Mouse (Mus musculus) CH12.LX (cell line): ENCODE measurements at regions not wholly inside any gene's neighbourhood (a gene's known extent, or its start where the extent isn't known, plus 50 kb on each side); places are given as distances from the start of the nearest gene placed in this dataset.

Experiments used
- DNase-seq: peaks from one replicate; pipeline ENCODE4 v3.0.0-alpha.2; 2013; ENCODE audit errors: extremely low read depth
- H3K27ac ChIP-seq: 2 replicates; pipeline ENCODE4 v1.5.1; 2012; ENCODE audit warnings: low read depth, mild to moderate bottlenecking, control low read depth, moderate library complexity; ENCODE audit not compliant: insufficient read depth
- H3K27me3 ChIP-seq: replicated peaks from 2 replicates; pipeline ENCODE3; 2012; ENCODE audit warnings: inconsistent platforms
- H3K36me3 ChIP-seq, 2 experiments: replicated peaks in 1 of 2; 2 replicates each; pipeline versions ENCODE3 to v1.6.1; 2012; ENCODE audit warnings: inconsistent platforms in 1 of 2, low read length in 1 of 2, mild to moderate bottlenecking in 1 of 2, mixed read lengths in 1 of 2, moderate library complexity in 1 of 2; ENCODE audit not compliant: control insufficient read depth in 1 of 2, insufficient read depth in 1 of 2
- H3K4me1 ChIP-seq, 2 experiments: 2 replicates each; pipeline ENCODE4 v1.6.1; 2012; ENCODE audit warnings: inconsistent platforms in 1 of 2, moderate library complexity in 1 of 2; ENCODE audit not compliant: insufficient read depth in 2 of 2, control insufficient read depth in 1 of 2
- H3K4me2 ChIP-seq: 2 replicates; pipeline ENCODE4 v1.6.1; 2012; ENCODE audit warnings: low read depth, mild to moderate bottlenecking, control low read depth; ENCODE audit not compliant: poor library complexity, insufficient read depth, severe bottlenecking
- H3K4me3 ChIP-seq, 3 experiments: fragments of 150-350 bp in 1 of 3; sonication (generic) in 1 of 3; replicated peaks in 1 of 3; 2 replicates each; pipeline versions ENCODE3 to v1.5.1; 2011 to 2012; ENCODE audit warnings: low read depth in 2 of 3, low read length in 2 of 3, mild to moderate bottlenecking in 2 of 3, moderate library complexity in 2 of 3, control low read depth in 1 of 3, improper control_type of control experiment in 1 of 3, inconsistent platforms in 1 of 3, mixed read lengths in 1 of 3; ENCODE audit not compliant: poor library complexity in 1 of 3
- H3K79me2 ChIP-seq: replicated peaks from 2 replicates; pipeline ENCODE4 v1.6.1; 2012; ENCODE audit warnings: mild to moderate bottlenecking, moderate library complexity; ENCODE audit not compliant: control insufficient read depth, poor library complexity, insufficient read depth, severe bottlenecking; ENCODE audit errors: extremely low read depth
- H3K9ac ChIP-seq: 2 replicates; pipeline ENCODE4 v1.6.1; 2012; ENCODE audit warnings: low read depth, mild to moderate bottlenecking, control low read depth, moderate library complexity; ENCODE audit not compliant: insufficient read depth
- H3K9me3 ChIP-seq: replicated peaks from 2 replicates; pipeline ENCODE3; 2012; ENCODE audit warnings: low read length, inconsistent platforms, mixed read lengths
- CHD2 ChIP-seq: IDR thresholded peaks from 2 replicates; pipeline ENCODE4 v1.6.1; 2011; ENCODE audit warnings: low read length, improper control_type of control experiment
- E2F4 ChIP-seq: IDR thresholded peaks from 2 replicates; pipeline ENCODE4 v1.6.1; 2011; ENCODE audit warnings: low read depth, low read length, improper control_type of control experiment; ENCODE audit not compliant: insufficient replicate concordance
- EP300 ChIP-seq: IDR thresholded peaks from 2 replicates; pipeline ENCODE4 v1.6.1; 2011; ENCODE audit warnings: low read length, improper control_type of control experiment
- GABPA ChIP-seq: IDR thresholded peaks from 2 replicates; pipeline ENCODE4 v1.6.1; 2012; ENCODE audit warnings: low read depth, low read length, improper control_type of control experiment, inconsistent platforms; ENCODE audit not compliant: insufficient replicate concordance
- JUND ChIP-seq: conservative IDR thresholded peaks from 2 replicates; pipeline ENCODE4 v1.6.1; 2011; ENCODE audit warnings: low read depth, low read length, improper control_type of control experiment
- KAT2A ChIP-seq: IDR thresholded peaks from 2 replicates; pipeline ENCODE4 v1.6.1; 2012; ENCODE audit warnings: low read length, improper control_type of control experiment, inconsistent platforms; ENCODE audit not compliant: insufficient replicate concordance
- MAZ ChIP-seq: IDR thresholded peaks from 2 replicates; pipeline ENCODE4 v1.6.1; 2012; ENCODE audit warnings: low read depth, mild to moderate bottlenecking, inconsistent platforms, low read length, improper control_type of control experiment, moderate library complexity
- MXI1 ChIP-seq: IDR thresholded peaks from 2 replicates; pipeline ENCODE4 v1.6.1; 2011; ENCODE audit warnings: mild to moderate bottlenecking, low read depth, low read length, improper control_type of control experiment
- MYC ChIP-seq: IDR thresholded peaks from 2 replicates; pipeline ENCODE4 v1.6.1; 2011; ENCODE audit warnings: low read depth, mild to moderate bottlenecking, improper control_type of control experiment, low read length
- NELFE ChIP-seq: IDR thresholded peaks from 2 replicates; pipeline ENCODE4 v1.6.1; 2011; ENCODE audit warnings: low read depth, low read length, improper control_type of control experiment
- NRF1 ChIP-seq: IDR thresholded peaks from 2 replicates; pipeline ENCODE4 v1.6.1; 2014; ENCODE audit warnings: low read depth, mild to moderate bottlenecking, inconsistent platforms, low read length, improper control_type of control experiment, moderate library complexity
- RAD21 ChIP-seq: IDR thresholded peaks from 2 replicates; pipeline ENCODE4 v1.6.1; 2011; ENCODE audit warnings: low read depth, mild to moderate bottlenecking, low read length, improper control_type of control experiment, moderate library complexity
- SIN3A ChIP-seq: IDR thresholded peaks from 2 replicates; pipeline ENCODE4 v1.6.1; 2012; ENCODE audit warnings: low read length, improper control_type of control experiment, inconsistent platforms
- SMC3 ChIP-seq: IDR thresholded peaks from 2 replicates; pipeline ENCODE4 v1.6.1; 2011; ENCODE audit warnings: low read depth, low read length, improper control_type of control experiment
- TCF12 ChIP-seq: IDR thresholded peaks from 2 replicates; pipeline ENCODE4 v1.6.1; 2014; ENCODE audit warnings: low read depth, mild to moderate bottlenecking, inconsistent platforms, low read length, improper control_type of control experiment
- UBTF ChIP-seq: IDR thresholded peaks from 2 replicates; pipeline ENCODE4 v1.6.1; 2012; ENCODE audit warnings: low read depth, mild to moderate bottlenecking, inconsistent platforms, low read length, improper control_type of control experiment, moderate library complexity
- ZKSCAN1 ChIP-seq: IDR thresholded peaks from 2 replicates; pipeline ENCODE4 v1.6.1; 2012; ENCODE audit warnings: low read depth, inconsistent platforms, low read length, improper control_type of control experiment, borderline replicate concordance
- dilution Hi-C: fragments of 300-500 bp; cut with MboI; formaldehyde crosslinking; loops from 2 replicates; pipeline ENCODE4 v1.14.3; 2020; ENCODE audit warnings: low sequenced_read_pairs; ENCODE audit not compliant: extremely low pct_unique_long_range_greater_than_20kb, extremely low pct_ligation_motif_present
- in situ Hi-C: fragments of 300-500 bp; cut with MboI; formaldehyde crosslinking; loops from 3 replicates; pipeline ENCODE4 v1.14.3; 2019; ENCODE audit warnings: low sequenced_read_pairs, low pct_ligation_motif_present, low pct_unique_long_range_greater_than_20kb, mixed read lengths

DNA sequence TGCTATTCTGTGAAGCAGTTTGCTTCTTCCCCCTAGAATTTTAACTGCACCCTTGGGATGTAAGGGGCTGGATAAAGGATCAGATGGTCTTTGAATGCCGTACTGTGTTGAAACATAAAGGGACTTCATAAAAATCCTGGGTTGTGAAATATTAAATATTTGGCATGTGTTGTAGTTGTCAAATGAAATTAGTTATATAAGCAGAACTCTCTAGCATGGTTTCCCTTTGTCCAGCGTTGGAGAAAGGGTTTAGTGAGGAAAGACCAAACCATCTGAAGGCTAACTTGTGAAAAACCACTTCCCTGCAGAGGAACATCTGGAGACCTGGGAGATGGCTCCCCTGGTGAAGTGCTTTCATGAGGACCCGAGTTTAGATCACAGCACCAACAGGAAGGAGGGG is 319.6 kb downstream of the Slc30a10 start:
- H3K27ac ChIP-seq, result no peak overlapping the region
- in situ Hi-C loops (no loop called here), dilution Hi-C loops (no loop called here)
- no peak overlapping the region for H3K9ac ChIP-seq
- H3K36me3 ChIP-seq, result no peaks in the 10 kb centered on the region
- no peaks in the 10 kb centered on the region for H3K27me3 ChIP-seq
- H3K79me2 ChIP-seq, result no peaks in the 10 kb centered on the region
- H3K4me3 ChIP-seq, result no peak overlapping the region
- H3K4me2 ChIP-seq, result no peak overlapping the region
- TF ChIP-seq SMC3, result no peak
- no peaks in the 10 kb centered on the region for H3K4me1 ChIP-seq
- H3K9me3 ChIP-seq, result peaks cover 25% of the 10 kb centered on the region
- no peak for DNase-seq

- no peak for DNase-seq
- no peaks in the 10 kb centered on the region for H3K27me3 ChIP-seq
- dilution Hi-C loops, result no loop called here
- no peaks in the 10 kb centered on the region for H3K79me2 ChIP-seq
- no peaks in the 10 kb centered on the region for H3K36me3 ChIP-seq
- TF ChIP-seq TCF12 (no peak), UBTF (no peak), CHD2 (no peak), RAD21 (no peak), MXI1 (no peak), MYC (no peak), MAZ (no peak), NRF1 (no peak), KAT2A (no peak), JUND (no peak), GABPA (no peak), ZKSCAN1 (no peak), SIN3A (no peak), E2F4 (no peak), NELFE (no peak)
- TF ChIP-seq, all 38 proteins: peak for 0
- H3K4me3 ChIP-seq, result no peak overlapping the region
- H3K9me3 ChIP-seq, result peaks cover 28% of the 10 kb centered on the region
- H3K4me1 ChIP-seq, result no peaks in the 10 kb centered on the region
- no peak overlapping the region for H3K27ac ChIP-seq
- no peak overlapping the region for H3K9ac ChIP-seq
- in situ Hi-C loops, result no loop called here
- no peak overlapping the region for H3K4me2 ChIP-seq
Observed at GRCm38 (mm10) chr1:185779604-185780003, 325.0 kb downstream of the Slc30a10 start.

- H3K4me2 ChIP-seq, result no peak overlapping the region
- no peak overlapping the region for H3K27ac ChIP-seq
- H3K79me2 ChIP-seq, result no peaks in the 10 kb centered on the region
- in situ Hi-C loops (no loop called here), dilution Hi-C loops (no loop called here)
- no peaks in the 10 kb centered on the region for H3K36me3 ChIP-seq
- TF ChIP-seq KAT2A (no peak), EP300 (no peak), UBTF (no peak), MXI1 (no peak)
- no peak for DNase-seq
- no peaks in the 10 kb centered on the region for H3K4me1 ChIP-seq
- peaks cover 17% of the 10 kb centered on the region for H3K9me3 ChIP-seq
- no peak overlapping the region for H3K9ac ChIP-seq
- H3K4me3 ChIP-seq, result no peak overlapping the region
- no peaks in the 10 kb centered on the region for H3K27me3 ChIP-seq
Observed at GRCm38 (mm10) chr1:185802156-185802555, 315.0 kb downstream of the Lyplal1 start.
